Mouse (Mus musculus): Measurements from ENCODE around the gene Cdk19. TPM values are rescaled to one million over a fixed set of nuclear protein-coding genes. Genes with fewer than 3 reads are reported as not detected.
"Not testable (repeated sequence)": the region's sequence is repeated elsewhere in the genome, so short reads cannot be mapped to it uniquely, and the experiment has no call there.

Cdk19 gene
- polyA plus RNA-seq, 1 experiment: 4.8 TPM

DNA sequence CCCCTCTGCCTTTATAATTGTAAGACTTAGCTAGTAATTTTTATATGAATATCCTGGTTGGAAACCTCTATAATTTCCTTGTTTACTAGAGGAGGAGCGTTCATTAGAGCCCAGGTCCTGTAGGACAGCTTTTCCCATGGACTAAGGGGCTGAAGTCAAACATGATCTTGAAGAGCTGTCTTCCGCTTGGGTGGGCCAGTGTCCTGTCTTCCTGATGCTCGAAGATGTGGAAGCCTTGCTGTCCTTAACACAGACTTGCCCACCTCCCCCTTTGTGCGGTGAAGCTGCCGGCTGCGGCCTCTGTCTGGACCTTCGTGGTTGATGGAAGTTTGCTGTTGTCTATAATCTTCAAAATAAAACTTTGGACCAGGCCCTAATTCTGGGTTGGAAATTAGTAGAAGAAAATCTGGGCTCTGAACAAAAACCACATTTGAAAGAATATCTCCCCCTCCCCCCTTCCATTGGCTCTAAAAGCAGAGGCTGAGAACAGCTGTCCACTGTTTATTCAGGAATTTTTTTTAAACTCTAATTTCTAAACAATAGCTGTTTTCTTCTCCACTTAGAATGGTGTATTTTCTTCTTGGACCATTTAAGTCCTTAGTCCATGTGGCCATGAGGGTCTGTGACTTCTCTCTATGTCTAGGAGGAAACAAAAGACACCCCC, 184.1 kb downstream of the Cdk19 start:
- H3K9me3 ChIP-seq: no peaks in the 10 kb centered on the region
- H3K4me3 ChIP-seq (replicated peaks): no peak overlapping the region
- no peaks in the 10 kb centered on the region for H3K36me3 ChIP-seq (replicated peaks; ENCODE audit: low read length)
- H3K27me3 ChIP-seq (replicated peaks): no peaks in the 10 kb centered on the region
- TF ChIP-seq FLI1 (IDR thresholded peaks at IDR 0.05; ENCODE audit: low read length) (no peak), GATA1 (IDR thresholded peaks at IDR 0.05; ENCODE audit: borderline replicate concordance, low read length) (no peak)
- peaks cover 84% of the 10 kb centered on the region for H3K4me1 ChIP-seq

DNA sequence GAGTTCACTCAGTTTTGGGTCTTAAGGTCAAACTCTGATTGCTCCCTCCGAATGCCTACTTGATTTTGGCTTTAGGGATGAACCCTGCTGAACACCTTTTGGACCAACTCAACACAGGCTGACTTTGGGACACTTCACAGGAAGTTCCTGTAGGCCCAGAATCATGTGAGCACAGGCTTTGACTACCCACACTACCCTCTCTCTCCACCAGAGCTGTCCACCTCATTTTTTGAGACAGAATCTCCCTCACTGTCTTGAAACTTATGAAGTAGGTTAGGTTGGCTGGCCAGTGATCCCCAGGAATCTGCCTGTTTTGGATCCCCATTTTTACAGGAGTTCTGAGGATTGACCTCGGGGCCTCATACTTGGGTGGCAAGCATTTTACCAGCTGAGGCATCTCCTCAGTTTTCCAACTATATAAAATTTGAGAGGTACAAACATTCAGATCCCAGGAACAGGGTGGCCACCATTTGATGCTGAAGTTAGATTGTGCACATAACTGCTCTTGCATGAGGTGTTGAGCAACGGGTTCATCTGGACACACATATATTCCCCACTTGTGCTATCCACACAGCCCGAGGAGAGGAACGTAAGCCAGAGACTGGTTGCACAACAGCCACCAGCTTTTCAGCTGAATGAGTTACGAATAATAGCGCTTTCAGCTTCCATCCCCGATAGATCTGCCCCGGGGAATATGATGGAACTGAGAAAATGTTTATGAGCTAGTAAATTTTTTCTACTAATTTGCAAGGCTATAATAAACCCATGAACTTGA, 184.9 kb downstream of the Cdk19 start:
- Histone ChIP-seq H3K4me1 (peaks cover 86% of the 10 kb centered on the region), H3K4me3 (replicated peaks) (no peak overlapping the region), H3K9me3 (no peaks in the 10 kb centered on the region), H3K27me3 (replicated peaks) (no peaks in the 10 kb centered on the region), H3K36me3 (replicated peaks; ENCODE audit: low read length) (no peaks in the 10 kb centered on the region)
- TF ChIP-seq FLI1 (IDR thresholded peaks at IDR 0.05; ENCODE audit: low read length): no peak
- no peak for TF ChIP-seq GATA1 (IDR thresholded peaks at IDR 0.05; ENCODE audit: borderline replicate concordance, low read length)

DNA sequence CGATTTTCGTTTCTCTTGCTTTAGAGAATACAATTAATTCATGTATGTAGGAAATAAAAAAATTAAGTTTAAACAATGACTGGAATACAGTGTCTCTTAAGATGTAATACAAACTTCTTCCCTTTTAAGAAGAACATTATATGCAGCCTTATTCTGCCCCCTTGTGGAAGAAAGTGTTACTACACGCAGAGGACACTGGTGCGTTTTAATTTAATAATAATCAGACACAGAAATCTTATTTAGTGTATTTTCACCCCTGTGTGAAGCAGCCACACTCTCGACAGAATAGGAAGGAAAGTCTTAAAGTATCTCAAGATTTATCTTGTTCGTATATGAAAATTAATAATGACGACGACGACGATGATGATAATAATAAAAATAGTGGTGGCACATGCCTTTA, 185.6 kb downstream of the Cdk19 start:
- no peak overlapping the region for H3K4me3 ChIP-seq (replicated peaks)

DNA sequence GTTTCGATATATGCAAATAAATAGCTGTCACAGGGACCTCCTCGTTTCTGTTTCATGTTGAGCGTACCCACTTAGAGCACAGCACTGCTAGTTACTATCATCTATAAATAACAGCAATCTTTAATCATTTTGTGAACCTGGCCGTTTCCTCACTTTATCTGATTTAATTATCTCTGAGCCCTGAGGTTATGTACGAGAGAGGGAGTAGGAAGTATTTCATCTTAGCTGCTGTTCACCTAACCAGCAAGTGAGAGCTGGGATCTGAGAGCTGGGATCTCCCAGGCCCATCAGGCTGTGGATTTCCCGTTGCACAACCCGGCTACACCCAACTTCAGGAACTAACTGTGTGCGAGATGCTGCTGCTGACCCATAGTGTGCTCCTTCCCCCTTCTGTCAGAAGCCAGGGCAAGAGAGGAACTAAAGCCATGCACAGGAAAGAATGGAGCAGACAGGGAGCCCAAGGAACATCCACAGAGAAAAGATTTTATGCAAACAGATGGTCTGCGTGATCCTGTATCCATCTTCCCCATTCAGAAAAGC, 186.3 kb downstream of the Cdk19 start:
- Histone ChIP-seq H3K36me3 (replicated peaks; ENCODE audit: low read length) (no peaks in the 10 kb centered on the region), H3K4me1 (peaks cover 91% of the 10 kb centered on the region), H3K27me3 (replicated peaks) (no peaks in the 10 kb centered on the region), H3K4me3 (replicated peaks) (peak overlapping the region; percentile 80), H3K9me3 (no peaks in the 10 kb centered on the region)
- TF ChIP-seq GATA1 (IDR thresholded peaks at IDR 0.05; ENCODE audit: borderline replicate concordance, low read length) (no peak), FLI1 (IDR thresholded peaks at IDR 0.05; ENCODE audit: low read length) (no peak)

More for the DNA sequence above, 185.6 kb downstream of the Cdk19 start:
- H3K36me3 ChIP-seq (replicated peaks; ENCODE audit: low read length): no peaks in the 10 kb centered on the region
- peaks cover 87% of the 10 kb centered on the region for H3K4me1 ChIP-seq
- H3K9me3 ChIP-seq: no peaks in the 10 kb centered on the region
- TF ChIP-seq FLI1 (IDR thresholded peaks at IDR 0.05; ENCODE audit: low read length): no peak
- TF ChIP-seq GATA1 (IDR thresholded peaks at IDR 0.05; ENCODE audit: borderline replicate concordance, low read length): no peak
- no peaks in the 10 kb centered on the region for H3K27me3 ChIP-seq (replicated peaks)

DNA sequence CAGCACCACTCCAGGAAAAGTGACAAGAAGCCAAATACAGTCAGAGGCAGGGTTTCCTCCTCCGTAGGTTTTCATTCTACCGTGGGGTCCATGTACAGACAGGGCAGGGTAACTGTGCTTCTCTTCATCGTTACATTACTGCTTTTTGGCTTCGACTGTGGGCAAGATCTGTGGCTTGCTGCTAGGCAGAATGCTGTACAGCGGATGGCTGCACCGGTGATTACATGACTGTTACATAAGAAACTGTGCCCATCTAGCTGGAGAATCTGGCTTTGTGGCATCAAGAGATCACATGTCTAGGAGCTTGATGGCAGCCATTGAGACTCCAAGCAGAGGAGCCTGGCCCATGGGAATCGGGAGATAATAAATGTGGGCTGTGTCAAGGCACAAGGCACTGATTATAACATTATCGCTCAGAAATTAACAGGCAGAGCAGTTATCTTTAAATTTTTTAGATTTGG, 187.0 kb downstream of the Cdk19 start:
- H3K36me3 ChIP-seq (replicated peaks; ENCODE audit: low read length): no peaks in the 10 kb centered on the region
- H3K4me1 ChIP-seq: peaks cover 86% of the 10 kb centered on the region
- peak overlapping the region; percentile 67 for H3K4me3 ChIP-seq (replicated peaks)
- H3K9me3 ChIP-seq: 0 out of 2 replicates have a peak, but pooled peaks cover under 1% of the 10 kb centered on the region
- no peak for TF ChIP-seq GATA1 (IDR thresholded peaks at IDR 0.05; ENCODE audit: borderline replicate concordance, low read length)
- no peak for TF ChIP-seq FLI1 (IDR thresholded peaks at IDR 0.05; ENCODE audit: low read length)
- H3K27me3 ChIP-seq (replicated peaks): no peaks in the 10 kb centered on the region

DNA sequence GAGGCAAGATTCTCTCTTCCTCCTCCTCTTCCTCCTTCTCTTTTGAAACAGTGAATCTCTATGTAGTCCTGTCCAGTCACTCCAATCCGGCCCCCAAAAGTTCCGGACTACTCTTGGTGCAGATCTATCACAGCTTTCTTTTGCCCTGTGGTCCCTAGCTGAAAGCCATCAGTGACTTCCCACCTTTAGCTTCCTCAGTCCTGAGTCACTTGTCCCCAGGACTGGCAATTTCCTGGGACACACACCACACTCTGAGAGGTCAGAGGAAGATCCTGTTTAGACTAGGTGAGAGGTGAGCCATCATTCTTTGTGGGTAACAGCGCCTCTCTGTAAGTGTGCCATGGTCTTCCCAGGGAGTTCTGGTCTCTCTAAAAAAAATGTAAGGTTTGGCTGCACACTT, 187.6 kb downstream of the Cdk19 start:
- no peaks in the 10 kb centered on the region for H3K36me3 ChIP-seq (replicated peaks; ENCODE audit: low read length)
- H3K9me3 ChIP-seq: peaks cover 7% of the 10 kb centered on the region; the same call in 1 of the 2 replicates
- H3K27me3 ChIP-seq (replicated peaks): no peaks in the 10 kb centered on the region
- no peak overlapping the region for H3K4me3 ChIP-seq (replicated peaks)
- H3K4me1 ChIP-seq: peaks cover 79% of the 10 kb centered on the region
- TF ChIP-seq FLI1 (IDR thresholded peaks at IDR 0.05; ENCODE audit: low read length) (no peak), GATA1 (IDR thresholded peaks at IDR 0.05; ENCODE audit: borderline replicate concordance, low read length) (no peak)

DNA sequence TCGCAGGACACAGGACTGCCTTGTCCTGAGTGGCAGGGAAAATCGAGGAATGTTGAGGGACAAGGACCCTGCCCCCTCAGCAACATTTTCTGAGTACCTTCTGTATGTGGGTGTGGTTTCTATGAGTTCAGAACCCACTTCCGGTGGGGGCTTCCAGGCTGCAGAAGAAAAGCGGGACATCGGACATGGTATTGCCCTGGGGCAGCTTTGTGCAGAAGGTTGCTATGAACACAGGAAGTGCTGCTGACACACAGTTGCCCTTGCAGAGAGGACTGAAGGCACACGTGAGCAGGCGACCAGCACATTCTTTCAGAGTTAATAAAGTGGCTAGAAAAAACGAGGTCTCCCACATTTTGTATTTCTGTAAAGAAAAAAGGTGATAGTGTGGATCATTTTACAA, 188.2 kb downstream of the Cdk19 start:
- peak overlapping the region; percentile 78 for H3K4me3 ChIP-seq (replicated peaks)
- no peaks in the 10 kb centered on the region for H3K36me3 ChIP-seq (replicated peaks; ENCODE audit: low read length)
- peaks cover 74% of the 10 kb centered on the region for H3K4me1 ChIP-seq
- peaks cover 7% of the 10 kb centered on the region; the same call in 1 of the 2 replicates for H3K9me3 ChIP-seq
- H3K27me3 ChIP-seq (replicated peaks): no peaks in the 10 kb centered on the region
- TF ChIP-seq FLI1 (IDR thresholded peaks at IDR 0.05; ENCODE audit: low read length) (no peak), GATA1 (IDR thresholded peaks at IDR 0.05; ENCODE audit: borderline replicate concordance, low read length) (no peak)

DNA sequence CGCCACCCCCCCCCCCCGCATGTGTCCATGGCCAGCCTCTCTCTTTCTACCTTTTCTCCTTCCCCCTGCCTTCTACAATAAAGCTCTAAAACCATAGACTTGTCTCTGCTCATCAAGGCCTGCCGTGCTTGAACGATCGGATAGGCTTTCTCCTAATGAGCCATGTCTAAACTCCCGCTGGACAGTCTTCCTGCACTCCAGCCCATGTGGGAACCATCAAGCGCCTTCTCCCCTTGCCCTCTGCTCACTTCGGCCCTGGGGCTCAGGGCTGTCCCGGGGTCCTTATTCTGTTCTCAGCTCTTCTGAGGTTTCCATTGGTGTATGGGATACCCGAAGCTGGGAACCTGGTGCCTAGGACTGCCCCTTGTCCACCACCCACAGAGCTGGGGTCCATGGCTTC, 189.3 kb downstream of the Cdk19 start:
- Histone ChIP-seq H3K4me1 (peaks cover 65% of the 10 kb centered on the region), H3K9me3 (peaks cover 11% of the 10 kb centered on the region), H3K4me3 (replicated peaks) (no peak overlapping the region), H3K27me3 (replicated peaks) (no peaks in the 10 kb centered on the region), H3K36me3 (replicated peaks; ENCODE audit: low read length) (no peaks in the 10 kb centered on the region)
- TF ChIP-seq GATA1 (IDR thresholded peaks at IDR 0.05; ENCODE audit: borderline replicate concordance, low read length) (no peak), FLI1 (IDR thresholded peaks at IDR 0.05; ENCODE audit: low read length) (no peak)

DNA sequence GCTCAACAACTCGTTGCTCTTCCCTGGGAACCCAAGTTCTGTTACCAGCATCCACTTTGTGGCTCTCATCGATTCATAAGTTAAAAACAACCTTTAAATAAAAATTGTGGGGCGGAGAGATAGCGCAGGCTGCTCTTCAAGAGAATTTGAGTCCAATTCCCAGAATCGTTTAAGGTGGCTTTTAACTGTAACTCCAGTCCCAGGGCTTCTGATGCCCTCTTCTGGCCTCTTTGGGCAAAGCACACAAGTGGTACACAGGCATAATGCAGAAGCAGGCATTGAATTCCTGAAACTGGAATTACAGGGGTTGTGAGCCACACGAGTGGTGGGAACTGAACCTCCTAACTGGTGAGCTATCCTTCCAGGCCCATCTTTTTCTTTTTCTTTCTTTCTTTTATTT, 190.3 kb downstream of the Cdk19 start:
- Histone ChIP-seq H3K36me3 (replicated peaks; ENCODE audit: low read length) (no peaks in the 10 kb centered on the region), H3K4me1 (peaks cover 55% of the 10 kb centered on the region), H3K9me3 (peaks cover 11% of the 10 kb centered on the region), H3K4me3 (replicated peaks) (peak overlapping the region; percentile 73), H3K27me3 (replicated peaks) (no peaks in the 10 kb centered on the region)
- no peak for TF ChIP-seq FLI1 (IDR thresholded peaks at IDR 0.05; ENCODE audit: low read length)
- no peak for TF ChIP-seq GATA1 (IDR thresholded peaks at IDR 0.05; ENCODE audit: borderline replicate concordance, low read length)

DNA sequence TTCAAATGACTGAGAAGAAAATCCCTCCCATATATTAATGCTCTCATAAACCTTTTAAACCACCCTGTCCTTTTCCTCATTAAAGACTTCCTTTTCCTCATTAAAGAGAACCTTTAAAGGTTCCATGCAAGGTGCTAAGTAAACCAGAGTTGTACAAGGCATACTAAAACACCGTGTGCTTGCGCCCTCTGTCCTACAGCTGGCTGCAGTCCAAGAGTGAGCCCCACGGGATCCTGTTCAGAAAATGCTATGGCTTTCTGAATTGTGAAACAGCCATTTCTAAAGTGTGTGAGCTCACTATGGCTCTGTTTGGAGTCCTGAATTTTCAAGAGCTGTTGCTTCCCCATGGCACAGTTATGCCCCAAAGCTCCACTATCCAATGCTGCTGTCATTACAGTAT, 191.3 kb downstream of the Cdk19 start:
- peaks cover 11% of the 10 kb centered on the region for H3K9me3 ChIP-seq
- peaks cover 48% of the 10 kb centered on the region for H3K4me1 ChIP-seq
- H3K36me3 ChIP-seq (replicated peaks; ENCODE audit: low read length): no peaks in the 10 kb centered on the region
- H3K4me3 ChIP-seq (replicated peaks): no peak overlapping the region
- TF ChIP-seq GATA1 (IDR thresholded peaks at IDR 0.05; ENCODE audit: borderline replicate concordance, low read length): no peak
- no peaks in the 10 kb centered on the region for H3K27me3 ChIP-seq (replicated peaks)

DNA sequence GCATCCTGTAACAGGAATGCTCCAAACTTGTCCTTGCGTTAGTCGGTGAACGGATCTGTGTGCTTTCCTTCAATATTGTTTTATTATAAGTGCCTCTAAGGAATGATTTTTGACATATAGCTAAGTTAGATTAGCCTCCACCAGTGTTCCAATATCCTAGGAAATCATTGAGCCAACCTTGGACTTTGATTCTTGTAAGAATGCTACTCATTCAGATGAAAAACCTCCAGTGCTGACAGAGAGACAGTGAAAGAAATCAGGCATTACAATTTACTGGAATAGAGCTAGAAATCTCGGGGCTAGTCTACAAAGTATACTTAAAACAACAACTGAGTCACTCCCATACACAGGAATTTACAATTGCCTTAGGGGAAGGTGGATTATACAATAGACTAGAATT, 193.2 kb downstream of the Cdk19 start:
- H3K4me3 ChIP-seq (replicated peaks); H3K27me3 ChIP-seq (replicated peaks); H3K36me3 ChIP-seq (replicated peaks; ENCODE audit: low read length): not testable (repeated sequence)
- Histone ChIP-seq H3K9me3 (peaks cover 11% of the 10 kb centered on the region), H3K4me1 (peaks cover 38% of the 10 kb centered on the region)
